Mouse (Mus musculus): ENCODE measurements around the gene Stam2. TPM values are rescaled to one million over a fixed set of nuclear protein-coding genes. Genes with fewer than 3 reads are reported as not detected.

Gene Stam2
- 25.9 and 26.6 TPM in 2 replicates for polyA plus RNA-seq (2015; fragmentation: Nextera tagmentation; extraction: Ambion mirVana)

DNA sequence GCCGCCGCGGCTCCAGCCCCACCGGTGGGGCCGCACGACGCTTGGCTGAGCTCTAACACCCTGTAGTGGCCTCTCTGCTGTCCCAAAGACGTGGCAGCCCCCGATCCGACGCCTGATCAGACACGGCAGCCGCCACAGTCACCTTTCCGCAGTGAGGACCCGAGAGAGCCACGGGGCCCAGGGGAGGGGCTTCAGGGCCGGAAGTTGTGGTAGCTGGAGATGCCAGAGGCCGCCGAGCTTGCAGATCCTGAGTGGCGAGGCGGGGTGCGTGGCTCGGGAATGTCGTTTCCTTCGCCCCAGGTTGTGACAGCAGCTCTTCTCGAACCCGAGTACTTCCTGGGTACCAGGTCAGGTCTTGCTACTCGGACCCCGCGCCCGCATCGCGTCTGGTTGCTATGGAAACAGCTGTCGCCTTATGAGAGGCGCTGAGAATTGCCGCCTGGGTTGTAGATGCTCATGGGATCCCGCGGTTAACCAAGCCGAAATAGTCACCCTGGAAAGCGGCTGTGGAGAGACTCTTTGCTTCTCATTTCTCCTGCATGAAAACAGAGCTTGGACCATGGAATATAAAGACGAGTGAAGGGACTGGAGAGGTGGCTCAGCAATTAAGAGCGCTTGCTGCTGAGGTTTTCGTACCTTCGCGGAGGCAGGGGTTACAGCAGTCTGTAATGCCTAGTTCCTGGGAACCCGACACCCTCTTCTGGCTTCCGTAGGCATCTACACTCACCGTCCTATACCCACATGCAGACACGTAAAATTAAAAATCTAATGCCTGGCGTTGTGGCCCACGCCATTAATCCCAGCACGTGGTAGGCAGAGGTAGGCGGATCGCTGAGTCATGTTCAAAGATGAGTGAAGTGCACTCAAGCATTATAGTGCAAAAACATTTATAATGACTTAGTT is at the start of gene Stam2:
Gene Stam2, minus strand, starts transcription at position 26 of the 903 bp plus-strand sequence.
- peak; percentile 90 for DNase-seq (ENCODE audit: low spot score)

GRCm38 (mm10) chr2:52785106-52785721 is 43.1 kb upstream of the Stam2 start:
- no peak for DNase-seq (ENCODE audit: low spot score)

DNA sequence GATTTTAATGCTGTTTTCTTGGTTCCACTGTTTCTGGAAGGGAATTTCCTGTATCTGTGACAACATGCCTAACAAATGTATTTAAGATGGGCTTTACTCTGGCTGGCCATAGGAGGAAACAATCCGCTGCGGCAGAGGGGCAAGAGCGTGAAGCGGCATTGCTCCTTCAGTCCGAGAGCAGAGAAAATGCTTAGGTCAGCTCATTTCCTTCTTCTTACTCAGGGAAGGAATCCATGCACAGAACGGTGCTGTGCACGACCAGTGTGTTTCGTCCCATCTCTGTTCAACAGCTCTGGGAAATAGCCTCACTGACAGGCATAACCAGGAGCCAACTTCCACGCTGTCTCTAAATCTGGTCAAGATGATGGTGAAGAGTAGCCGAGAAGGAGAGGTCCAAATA is 37.9 kb upstream of the Stam2 start:
- DNase-seq (ENCODE audit: low spot score), result no peak

GRCm38 (mm10) chr2:52779381-52779780 is 37.3 kb upstream of the Stam2 start:
- no peak for DNase-seq (ENCODE audit: low spot score)

- no peak for DNase-seq (ENCODE audit: low spot score)
Observed at GRCm38 (mm10) chr2:52777839-52778238, 35.8 kb upstream of the Stam2 start.

DNA sequence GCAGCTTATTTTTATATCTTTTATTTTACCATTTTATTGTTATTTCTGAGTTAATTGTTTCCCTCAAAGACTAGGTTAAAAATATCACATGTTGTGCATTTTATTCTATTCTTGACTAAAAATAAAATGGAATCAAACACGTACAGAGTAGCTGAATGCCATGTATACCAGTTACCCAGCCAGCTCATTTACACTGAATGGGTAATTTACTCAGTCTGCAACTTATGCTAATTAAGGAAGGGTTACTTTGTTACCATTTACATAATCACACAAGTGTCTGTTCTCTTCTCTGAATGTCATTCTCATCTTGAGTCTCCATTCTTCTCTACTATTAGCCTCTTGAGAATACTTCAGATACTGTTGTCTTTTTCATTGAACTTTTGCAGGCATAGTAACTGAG is 32.3 kb upstream of the Stam2 start:
- DNase-seq (ENCODE audit: low spot score), result no peak

- no peak for DNase-seq (ENCODE audit: low spot score)
Observed at GRCm38 (mm10) chr2:52772774-52773393, 30.8 kb upstream of the Stam2 start.

DNA sequence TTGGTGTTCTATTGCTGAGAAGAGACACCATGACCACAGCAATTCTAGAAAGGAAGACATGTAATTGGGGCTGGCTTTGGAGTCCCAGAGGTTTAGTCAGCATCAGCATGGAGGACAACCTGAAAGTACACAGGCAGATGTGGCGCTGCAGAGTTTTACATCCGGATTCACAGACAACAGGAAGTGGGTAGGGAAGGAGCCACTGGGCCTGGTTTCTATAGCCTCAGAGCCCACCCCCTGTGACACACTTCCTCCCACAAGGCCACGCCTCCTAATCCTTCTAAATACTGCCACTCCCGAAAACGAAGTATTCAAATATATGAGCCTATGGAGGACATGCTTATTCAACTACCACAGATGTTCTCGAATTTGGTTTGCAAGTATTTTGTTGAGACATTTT is 23.0 kb upstream of the Stam2 start:
- peak; percentile 32 for DNase-seq (ENCODE audit: low spot score)

- DNase-seq (ENCODE audit: low spot score), result no peak
Observed at GRCm38 (mm10) chr2:52763891-52764290, 21.8 kb upstream of the Stam2 start.

GRCm38 (mm10) chr2:52763040-52763736 is 21.1 kb upstream of the Stam2 start:
- peak; percentile 80 for DNase-seq (ENCODE audit: low spot score)

- no peak for DNase-seq (ENCODE audit: low spot score)
Observed at GRCm38 (mm10) chr2:52762529-52762928, 20.4 kb upstream of the Stam2 start.

GRCm38 (mm10) chr2:52758627-52759026 is 16.5 kb upstream of the Stam2 start:
- peak; percentile 74 for DNase-seq (ENCODE audit: low spot score)

DNA sequence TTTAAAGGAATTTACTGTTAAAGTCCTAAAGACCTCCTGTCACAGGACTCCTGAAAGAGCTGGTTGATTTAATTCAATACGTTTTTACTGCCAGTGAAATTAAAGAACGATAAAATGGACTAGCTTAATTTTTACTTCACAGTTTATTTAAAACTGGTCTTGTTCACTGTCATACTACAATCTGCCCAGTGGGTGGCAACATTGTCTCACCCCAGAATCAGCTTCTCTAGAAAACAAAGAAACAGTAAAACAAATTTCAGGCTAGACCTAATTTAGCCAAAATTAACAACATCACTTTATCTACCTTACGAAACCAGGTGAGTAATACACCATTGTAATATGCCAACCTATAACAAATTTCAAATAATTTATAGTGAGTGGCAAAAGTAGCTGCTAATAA is 14.6 kb upstream of the Stam2 start:
- peak; percentile 31 for DNase-seq (ENCODE audit: low spot score)

DNA sequence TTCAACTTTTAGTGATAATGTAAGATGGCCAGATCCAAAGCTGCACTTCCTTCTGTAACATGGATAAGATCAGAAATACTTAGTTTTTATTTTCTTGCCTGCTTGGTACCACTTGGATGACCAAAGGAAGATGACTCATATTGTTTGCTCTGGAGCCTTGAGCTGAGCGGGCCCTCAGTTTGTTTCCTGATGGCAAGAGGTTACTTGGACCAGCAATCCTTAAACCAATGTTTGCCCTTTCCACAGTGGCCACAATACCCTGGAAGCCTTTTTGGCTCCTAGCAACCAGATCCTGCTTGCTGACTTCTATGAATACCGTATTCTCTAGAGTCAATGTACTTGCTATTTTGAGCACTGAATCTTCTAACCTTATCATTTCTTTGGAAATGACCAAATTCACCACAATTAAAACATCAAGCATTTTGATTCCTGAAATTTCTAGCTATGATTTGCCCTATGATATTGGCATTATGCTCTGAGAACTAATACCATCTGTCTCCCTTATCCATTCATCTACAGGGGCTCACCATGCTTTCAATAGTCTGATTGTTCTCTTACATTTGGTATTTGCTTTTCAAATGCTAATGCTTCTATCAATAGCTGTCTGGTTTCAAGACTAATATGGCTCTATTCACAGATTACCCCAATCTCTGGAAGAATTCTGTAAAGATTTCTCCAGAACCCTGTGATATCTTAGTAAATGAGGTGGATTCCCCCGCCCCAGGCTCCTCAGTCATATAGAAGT is 11.7 kb upstream of the Stam2 start:
- no peak for DNase-seq (ENCODE audit: low spot score)

GRCm38 (mm10) chr2:52744099-52744498 is 2.0 kb upstream of the Stam2 start:
- DNase-seq (ENCODE audit: low spot score), result no peak

DNA sequence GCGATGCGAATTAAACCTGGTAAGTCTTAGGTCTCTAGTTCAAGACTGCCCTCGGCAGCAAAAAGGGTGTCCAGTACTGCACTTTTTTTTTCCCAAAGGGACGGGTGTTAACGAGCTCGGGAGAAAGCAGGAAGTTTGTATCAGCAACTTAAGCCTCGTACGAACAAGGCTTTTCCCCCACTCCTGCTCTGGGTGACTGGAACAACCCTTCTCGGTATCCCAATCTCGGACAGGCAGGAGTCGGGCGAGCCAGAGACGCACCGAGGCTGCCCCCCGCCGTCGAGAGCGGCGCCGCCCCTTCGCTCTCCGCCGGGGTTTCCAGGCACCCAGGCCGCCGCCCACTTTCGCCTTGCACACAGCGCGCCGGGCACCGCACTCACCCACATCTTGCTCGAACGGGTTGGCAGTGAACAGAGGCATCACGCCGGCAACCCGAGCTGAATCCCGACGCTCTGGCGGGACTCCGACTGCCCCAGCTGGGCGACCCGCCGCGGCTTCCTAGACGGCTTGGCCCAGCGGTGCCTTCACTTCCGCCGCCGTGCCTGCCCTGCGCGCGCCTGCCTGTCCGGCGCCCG is 313 bp downstream of the Stam2 start:
- DNase-seq (ENCODE audit: low spot score), result no peak

DNA sequence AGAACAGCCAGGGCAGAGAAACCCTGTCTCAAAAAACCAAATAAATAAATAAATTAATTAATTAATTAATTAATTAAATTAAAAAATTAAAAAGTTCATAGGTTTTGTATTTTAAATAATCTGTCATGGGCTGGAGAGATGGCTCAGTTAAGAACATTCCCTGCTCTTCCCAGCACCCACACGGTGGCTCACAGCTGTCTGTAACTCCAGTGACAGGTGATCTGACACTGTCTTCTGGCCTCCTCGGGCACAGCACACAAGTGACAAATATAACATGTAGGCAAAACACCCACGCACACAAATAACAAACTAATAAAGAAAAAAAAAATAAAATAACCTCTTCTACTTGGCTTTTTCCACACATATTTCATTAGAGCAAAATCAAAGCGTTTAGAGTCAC is 1.5 kb downstream of the Stam2 start:
- DNase-seq (ENCODE audit: low spot score), result no peak

GRCm38 (mm10) chr2:52734504-52734903 is 7.6 kb downstream of the Stam2 start:
- DNase-seq (ENCODE audit: low spot score), result no peak

- DNase-seq (ENCODE audit: low spot score), result no peak
Observed at GRCm38 (mm10) chr2:52733659-52734058, 8.4 kb downstream of the Stam2 start.

- DNase-seq (ENCODE audit: low spot score), result no peak
Observed at GRCm38 (mm10) chr2:52732611-52733010, 9.5 kb downstream of the Stam2 start.

GRCm38 (mm10) chr2:52732001-52732400 is 10.1 kb downstream of the Stam2 start:
- DNase-seq (ENCODE audit: low spot score), result no peak
